In the genomic region with DNA sequence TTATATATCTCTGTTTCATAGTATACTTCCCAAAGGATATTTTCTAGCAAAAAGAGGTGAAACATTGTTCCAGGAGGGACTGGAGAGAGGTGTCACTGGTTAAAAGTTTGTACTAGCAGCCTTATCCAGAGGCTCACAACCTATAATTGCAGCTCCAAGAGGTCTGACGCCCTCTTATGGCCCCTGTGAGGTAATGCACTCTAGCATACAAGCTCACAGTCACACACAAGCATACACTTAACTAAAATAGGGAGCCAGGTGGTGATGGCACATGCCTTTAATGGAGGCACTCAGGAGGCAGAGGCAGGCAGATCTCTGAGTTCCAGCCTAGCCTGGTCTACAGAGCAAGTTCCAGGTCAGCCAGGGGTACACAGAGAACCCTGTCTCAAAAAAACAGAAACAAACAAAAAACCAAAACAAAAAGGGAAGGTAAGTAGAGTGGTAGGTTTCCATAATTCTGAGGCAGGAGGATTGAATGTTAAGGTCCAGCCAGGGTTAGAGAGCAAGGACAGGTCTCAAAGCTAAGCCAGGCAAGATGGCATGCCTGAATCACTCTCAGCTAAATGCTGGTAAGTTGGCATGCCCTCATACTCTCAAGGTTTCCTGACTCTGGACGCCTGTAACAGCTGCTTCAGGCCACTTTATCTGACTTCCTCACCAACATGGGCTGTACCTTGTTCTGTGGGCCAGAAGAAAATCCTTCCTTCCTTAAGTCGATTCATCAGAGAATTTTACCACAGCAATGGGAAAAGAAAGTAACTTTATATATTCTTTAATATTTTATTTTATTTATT, we compare ENCODE assay signal across 32 mouse cellular contexts. TPM values are rescaled to one million over a fixed set of nuclear protein-coding genes. Genes with fewer than 3 reads are reported as not detected.
A peak's percentile ranks its signal among the peaks of the same experiment; 100 is the strongest.
DNase-seq lines count a peak whose midpoint lies in the region; ATAC-seq and TF ChIP-seq lines count a peak whose summit lies in the region.
"Had no signal": no experiment of that assay in that cellular context is flagged by ENCODE, and none has a peak within 500 bp of the region (broad histone marks: within the 10 kb centered on the region; RNA-seq: fewer than 3 reads in every experiment).

No protein-coding gene starts in this region.

- no peak overlapping the region for H3K4me2 ChIP-seq in liver, embryonic 14.5 days (ENCODE audit: low read depth)
- no peak overlapping the region for H3K4me2 ChIP-seq in liver, embryonic 12.5 days
- H3K4me2 ChIP-seq: embryonic facial prominence, embryonic 12.5 days; forebrain, embryonic 15.5 days; heart, embryonic 13.5 days; hindbrain, embryonic 14.5 days had no signal

- H3K9me3 ChIP-seq in liver, embryonic 14.5 days (ENCODE audit: control insufficient read depth, low read length): no peaks in the 10 kb centered on the region
- H3K9me3 ChIP-seq in liver, embryonic 12.5 days (replicated peaks): no peaks in the 10 kb centered on the region
- no peaks in the 10 kb centered on the region for H3K9me3 ChIP-seq in E14TG2a.4 (ENCODE audit: low read length)
- H3K9me3 ChIP-seq: embryonic facial prominence, embryonic 12.5 days; forebrain, embryonic 15.5 days; heart, embryonic 13.5 days; midbrain, embryonic 10.5 days had no signal

- no peaks in the 10 kb centered on the region for H3K4me1 ChIP-seq in liver, embryonic 14.5 days (replicated peaks; ENCODE audit: control insufficient read depth in 2 of 2, insufficient read depth in 2 of 2, low read length in 1 of 2)
- H3K4me1 ChIP-seq in liver, embryonic 12.5 days: no peaks in the 10 kb centered on the region
- H3K4me1 ChIP-seq in E14TG2a.4 (replicated peaks; ENCODE audit: low read depth, low read length): peaks cover 41% of the 10 kb centered on the region
- H3K4me1 ChIP-seq: forebrain, embryonic 15.5 days had no signal

- TF ChIP-seq CTCF in liver, embryonic 14.5 days (IDR thresholded peaks at IDR 0.05; ENCODE audit: low read depth): peak; percentile 32; the same call in 1 of the 2 replicates
- TF ChIP-seq CTCF in E14TG2a.4 (conservative IDR thresholded peaks at IDR 0.05; ENCODE audit: low read length): peak; percentile 54

- 17% methylated on average over 3 of the region's 3 CpGs for WGBS in liver, embryonic 14.5 days (ENCODE audit: insufficient replicate concordance)
- WGBS in liver, embryonic 12.5 days (ENCODE audit: insufficient replicate concordance): 18% methylated on average over 3 of the region's 3 CpGs

- no peaks in the 10 kb centered on the region for H3K36me3 ChIP-seq in liver, embryonic 14.5 days (replicated peaks; ENCODE audit: control insufficient read depth, insufficient read depth, low read depth)
- peaks cover 24% of the 10 kb centered on the region for H3K36me3 ChIP-seq in liver, embryonic 12.5 days
- H3K36me3 ChIP-seq in E14TG2a.4 (ENCODE audit: insufficient read depth, low read length): no peaks in the 10 kb centered on the region
- H3K36me3 ChIP-seq: embryonic facial prominence, embryonic 12.5 days; forebrain, embryonic 15.5 days; heart, embryonic 13.5 days; midbrain, embryonic 10.5 days had no signal

- H3K4me3 ChIP-seq in liver, embryonic 14.5 days (ENCODE audit: insufficient read depth in 1 of 2, low read depth in 2 of 2, low read length in 2 of 2): no peak overlapping the region
- no peak overlapping the region for H3K4me3 ChIP-seq in liver, embryonic 12.5 days
- H3K4me3 ChIP-seq in E14TG2a.4 (replicated peaks; ENCODE audit: low read length): no peak overlapping the region
- H3K4me3 ChIP-seq: embryonic facial prominence, embryonic 12.5 days; forebrain, embryonic 15.5 days; heart, embryonic 13.5 days; midbrain, embryonic 10.5 days had no signal

- TF ChIP-seq EP300 in liver, embryonic 14.5 days (IDR thresholded peaks at IDR 0.05; ENCODE audit: low read depth): no peak

- no peaks in the 10 kb centered on the region for H3K27me3 ChIP-seq in liver, embryonic 14.5 days (ENCODE audit: control insufficient read depth, insufficient read depth, low read length)
- H3K27me3 ChIP-seq in liver, embryonic 12.5 days (replicated peaks): no peaks in the 10 kb centered on the region
- H3K27me3 ChIP-seq in E14TG2a.4 (ENCODE audit: insufficient read depth, low read length): peaks cover 4% of the 10 kb centered on the region
- H3K27me3 ChIP-seq: embryonic facial prominence, embryonic 12.5 days; forebrain, embryonic 15.5 days had no signal

- ATAC-seq in liver, embryonic 14.5 days (ENCODE audit: insufficient read depth): no peak
- no peak for ATAC-seq in liver, embryonic 12.5 days
- no peak for ATAC-seq in megakaryocyte progenitor cell, adult 5-6 weeks (replicated peaks; ENCODE audit: poor library complexity)
- ATAC-seq: forebrain, embryonic 15.5 days; inflammation-experienced regulatory T-cells, adult 6 months; lung, postnatal 0 days; midbrain, embryonic 16.5 days had no signal

- no peak overlapping the region for H3K9ac ChIP-seq in liver, embryonic 14.5 days (replicated peaks)
- no peak overlapping the region for H3K9ac ChIP-seq in liver, embryonic 12.5 days
- H3K9ac ChIP-seq: embryonic facial prominence, embryonic 12.5 days; forebrain, embryonic 15.5 days; heart, embryonic 13.5 days; hindbrain, embryonic 14.5 days had no signal

- no peak for DNase-seq in liver, embryonic 14.5 days (ENCODE audit: low read depth in 3 of 3, low spot score in 3 of 3)
- DNase-seq in 416B (ENCODE audit: low read depth): peak; percentile 84
- DNase-seq in induced T-regulatory cell, adult 2 months (ENCODE audit: low read depth): peak; percentile 38
- no peak for DNase-seq in neural tube, embryonic 10.5 days (ENCODE audit: extremely low spot score, low spot score)
- DNase-seq: adrenal gland, postnatal 10 days; cerebellum, adult 11 months; cerebellum, adult 9-11 months; embryo, embryonic 11 days; gastrocnemius, postnatal 10 days; heart, postnatal 10 days; kidney, adult 8-10 months; liver; lung, adult 18-20 months; lung, postnatal 4 days; retina, postnatal 1 day; right cerebral cortex, postnatal 14 days; thymus, postnatal 25 days had no signal

- H3K27ac ChIP-seq in liver, embryonic 14.5 days: no peak overlapping the region
- no peak overlapping the region for H3K27ac ChIP-seq in liver, embryonic 12.5 days
- H3K27ac ChIP-seq: embryonic facial prominence, embryonic 12.5 days; forebrain, embryonic 15.5 days; heart, embryonic 13.5 days; hindbrain, embryonic 14.5 days; kidney, postnatal 0 days; midbrain, embryonic 10.5 days had no signal

RNA-seq across cellular contexts. Expression of a gene that starts 13.8 kb away (rescaled TPM):
- polyA plus RNA-seq in liver, embryonic 14.5 days (2012; rRNA removed): 34.4 and 36.4 TPM in 2 replicates
- polyA plus RNA-seq in liver, embryonic 14.5 days (2014; fragmentation: Nextera tagmentation; extraction: Ambion mirVana): 21.9 and 25.5 TPM in 2 replicates
- polyA plus RNA-seq in liver, embryonic 12.5 days (2016; fragmentation: Nextera tagmentation; extraction: Ambion mirVana): 28.3 and 29.8 TPM in 2 replicates
- 0.73 and 1.9 TPM in 2 replicates for total RNA-seq in megakaryocyte progenitor cell, adult 5-6 weeks (2015)
- total RNA-seq in megakaryocyte progenitor cell, adult 5-6 weeks (2017): 1.2 and 3.3 TPM in 2 replicates
- total RNA-seq: layer of hippocampus, postnatal 10 days; left cerebral cortex, postnatal 14 days had no signal
- polyA plus RNA-seq: forebrain, embryonic 15.5 days; hindbrain, embryonic 14.5 days; neural tube, embryonic 14.5 days had no signal

RNA-seq across cellular contexts. Expression of a gene that starts 19.9 kb away (rescaled TPM):
- 0.66 and 0.90 TPM in 2 replicates for polyA plus RNA-seq in liver, embryonic 14.5 days (2012; rRNA removed)
- polyA plus RNA-seq in liver, embryonic 14.5 days (2014; fragmentation: Nextera tagmentation; extraction: Ambion mirVana): 0.95 and 1.6 TPM in 2 replicates
- 0.72 and 1.1 TPM in 2 replicates for polyA plus RNA-seq in liver, embryonic 12.5 days (2016; fragmentation: Nextera tagmentation; extraction: Ambion mirVana)
- not detected in 2 replicates for total RNA-seq in megakaryocyte progenitor cell, adult 5-6 weeks (2015)
- not detected in 2 replicates for total RNA-seq in megakaryocyte progenitor cell, adult 5-6 weeks (2017)

RNA-seq across cellular contexts. Expression of a gene that starts 28.1 kb away (rescaled TPM):
- polyA plus RNA-seq in liver, embryonic 14.5 days (2012; rRNA removed): 11.9 and 12.5 TPM in 2 replicates
- 8.8 and 9.1 TPM in 2 replicates for polyA plus RNA-seq in liver, embryonic 14.5 days (2014; fragmentation: Nextera tagmentation; extraction: Ambion mirVana)
- polyA plus RNA-seq in liver, embryonic 12.5 days (2016; fragmentation: Nextera tagmentation; extraction: Ambion mirVana): 14.9 and 15.0 TPM in 2 replicates
- total RNA-seq in megakaryocyte progenitor cell, adult 5-6 weeks (2015): 2.9 and 3.2 TPM in 2 replicates
- total RNA-seq in megakaryocyte progenitor cell, adult 5-6 weeks (2017): 11.5 and 17.9 TPM in 2 replicates

RNA-seq across cellular contexts. Expression of a gene that starts 39.0 kb away (rescaled TPM):
- polyA plus RNA-seq in liver, embryonic 14.5 days (2012; rRNA removed): 10.2 and 14.9 TPM in 2 replicates
- polyA plus RNA-seq in liver, embryonic 14.5 days (2014; fragmentation: Nextera tagmentation; extraction: Ambion mirVana): 11.7 and 12.0 TPM in 2 replicates
- polyA plus RNA-seq in liver, embryonic 12.5 days (2016; fragmentation: Nextera tagmentation; extraction: Ambion mirVana): 31.2 and 32.0 TPM in 2 replicates
- 19.7 and 28.7 TPM in 2 replicates for total RNA-seq in megakaryocyte progenitor cell, adult 5-6 weeks (2015)
- total RNA-seq in megakaryocyte progenitor cell, adult 5-6 weeks (2017): 28.3 and 29.5 TPM in 2 replicates

RNA-seq across cellular contexts. Expression of a gene that starts 40.4 kb away (rescaled TPM):
- polyA plus RNA-seq in liver, embryonic 14.5 days (2012; rRNA removed): 14.9 and 17.9 TPM in 2 replicates
- polyA plus RNA-seq in liver, embryonic 14.5 days (2014; fragmentation: Nextera tagmentation; extraction: Ambion mirVana): 22.6 and 24.0 TPM in 2 replicates
- 21.9 and 26.6 TPM in 2 replicates for polyA plus RNA-seq in liver, embryonic 12.5 days (2016; fragmentation: Nextera tagmentation; extraction: Ambion mirVana)
- 6.3 and 10.2 TPM in 2 replicates for total RNA-seq in megakaryocyte progenitor cell, adult 5-6 weeks (2015)
- total RNA-seq in megakaryocyte progenitor cell, adult 5-6 weeks (2017): 6.4 and 8.1 TPM in 2 replicates

Comparison
In these comparisons a context has a peak if more than half of its experiments do, and no peak if none do; other contexts are left out.
1. DNase-seq: peak in 416B (single experiment) and induced T-regulatory cell, adult 2 months (single experiment); none in liver, embryonic 14.5 days (0 of 3) and neural tube, embryonic 10.5 days (single experiment).